Mouse (Mus musculus) thymus, postnatal 10 days (tissue): ENCODE data around the gene Aprt.
A peak's percentile ranks its signal among the peaks of the same experiment; 100 is the strongest.

Experiments used
- DNase-seq, 2 experiments: peaks; one replicate each; pipeline ENCODE4 v3.0.0; 2021; ENCODE audit warnings: low spot score in 2 of 2

Aprt gene

DNA sequence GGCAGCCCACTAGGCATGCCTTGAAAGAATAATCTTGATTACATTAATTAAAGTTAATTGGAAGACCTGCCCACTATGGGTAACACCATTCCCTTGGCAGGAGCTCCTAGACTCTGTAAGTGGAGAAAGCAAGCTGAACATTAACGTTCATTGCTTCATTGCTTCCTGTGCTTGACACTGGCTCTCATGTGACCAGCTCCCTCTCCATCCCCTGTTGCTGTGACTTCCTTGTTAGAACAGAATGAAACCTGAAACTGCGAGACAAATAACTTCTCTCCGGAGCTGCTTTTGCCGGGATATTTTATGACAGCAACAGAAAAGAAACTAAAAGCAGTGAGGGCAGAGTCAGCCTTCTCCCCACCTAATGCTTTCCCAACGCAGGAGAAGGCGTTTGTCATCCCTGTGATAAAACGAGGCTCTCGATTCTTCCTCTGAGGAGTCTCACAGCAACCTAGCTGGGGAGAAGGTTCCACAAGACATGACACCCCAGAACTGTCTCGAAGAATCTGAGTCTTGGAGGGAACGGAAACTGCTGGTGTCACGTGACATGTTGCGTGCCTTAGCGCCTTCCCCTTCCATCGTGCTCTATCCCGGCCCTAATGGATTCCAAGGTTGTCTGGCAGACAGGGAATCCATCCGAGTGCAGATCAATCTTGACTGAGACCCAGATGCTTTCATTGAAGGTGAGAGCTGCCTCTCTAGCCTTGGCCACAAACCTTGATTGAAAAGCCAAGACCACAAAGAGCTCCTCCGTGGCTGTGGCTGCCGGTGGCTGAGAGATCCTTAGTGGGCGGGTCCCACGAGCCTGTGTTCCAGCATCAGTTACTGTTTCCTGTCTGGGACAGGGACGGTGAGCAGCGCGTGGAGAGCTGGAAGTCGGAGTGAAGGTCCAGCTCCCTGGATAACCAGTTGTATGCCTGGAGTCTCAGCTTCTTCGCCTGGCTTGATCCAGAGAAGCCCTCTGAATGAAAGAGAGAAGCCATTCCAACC lies 12.1 kb downstream of the Aprt start:
- no peak for DNase-seq

DNA sequence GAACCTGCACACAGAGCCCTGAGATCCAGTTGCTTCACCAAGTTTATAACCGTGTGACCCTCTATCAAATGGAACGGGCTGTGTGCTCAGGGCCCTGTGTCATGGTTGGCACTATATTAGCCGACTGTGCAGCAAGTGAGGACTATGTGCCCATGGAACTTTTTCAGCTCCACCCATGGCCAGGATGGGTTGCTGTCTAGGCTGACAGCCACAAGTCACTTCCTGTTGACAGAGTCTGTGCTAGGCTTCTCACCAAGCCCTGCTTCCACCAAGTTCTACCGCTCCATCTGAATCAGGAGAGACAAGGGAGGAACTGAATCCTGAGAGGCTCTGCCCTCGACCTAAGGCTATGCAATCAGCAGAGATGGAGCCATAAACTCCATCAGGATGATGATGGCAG lies 15.5 kb downstream of the Aprt start:
- DNase-seq = peak in 1 of 2 experiments; percentile 37

DNA sequence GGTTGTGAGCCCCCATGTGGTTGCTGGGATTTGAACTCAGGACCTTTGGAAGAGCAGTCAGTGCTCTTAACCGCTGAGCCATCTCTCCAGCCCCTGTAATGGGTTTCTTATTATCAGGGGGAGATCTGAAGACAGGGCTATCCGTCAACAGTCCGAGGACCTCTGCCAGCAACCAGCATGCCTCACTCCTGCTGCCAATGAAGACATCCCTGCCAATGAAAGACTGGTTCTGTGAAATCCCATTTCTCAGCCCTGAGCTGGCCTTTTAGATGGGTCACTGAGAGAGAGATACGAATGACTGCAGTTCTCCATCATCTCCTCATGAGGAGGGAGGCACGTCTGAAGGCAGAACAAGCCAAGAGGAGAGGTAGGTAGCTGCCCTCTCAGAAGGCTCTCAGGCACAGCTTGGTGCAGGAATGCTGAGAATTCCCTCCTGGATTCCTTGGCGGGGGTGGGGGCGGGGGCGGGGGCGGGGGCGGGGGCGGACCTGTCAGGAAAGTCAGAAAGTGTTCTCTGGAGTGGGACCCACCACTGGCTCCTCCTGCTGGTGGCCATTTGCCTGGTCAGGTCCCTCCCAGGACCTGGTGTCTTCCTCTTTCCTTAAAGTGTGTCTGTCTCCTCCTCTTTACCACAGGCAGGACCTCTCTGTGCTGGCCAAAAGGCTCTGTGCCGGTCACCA lies 17.9 kb downstream of the Aprt start:
- no peak for DNase-seq

DNA sequence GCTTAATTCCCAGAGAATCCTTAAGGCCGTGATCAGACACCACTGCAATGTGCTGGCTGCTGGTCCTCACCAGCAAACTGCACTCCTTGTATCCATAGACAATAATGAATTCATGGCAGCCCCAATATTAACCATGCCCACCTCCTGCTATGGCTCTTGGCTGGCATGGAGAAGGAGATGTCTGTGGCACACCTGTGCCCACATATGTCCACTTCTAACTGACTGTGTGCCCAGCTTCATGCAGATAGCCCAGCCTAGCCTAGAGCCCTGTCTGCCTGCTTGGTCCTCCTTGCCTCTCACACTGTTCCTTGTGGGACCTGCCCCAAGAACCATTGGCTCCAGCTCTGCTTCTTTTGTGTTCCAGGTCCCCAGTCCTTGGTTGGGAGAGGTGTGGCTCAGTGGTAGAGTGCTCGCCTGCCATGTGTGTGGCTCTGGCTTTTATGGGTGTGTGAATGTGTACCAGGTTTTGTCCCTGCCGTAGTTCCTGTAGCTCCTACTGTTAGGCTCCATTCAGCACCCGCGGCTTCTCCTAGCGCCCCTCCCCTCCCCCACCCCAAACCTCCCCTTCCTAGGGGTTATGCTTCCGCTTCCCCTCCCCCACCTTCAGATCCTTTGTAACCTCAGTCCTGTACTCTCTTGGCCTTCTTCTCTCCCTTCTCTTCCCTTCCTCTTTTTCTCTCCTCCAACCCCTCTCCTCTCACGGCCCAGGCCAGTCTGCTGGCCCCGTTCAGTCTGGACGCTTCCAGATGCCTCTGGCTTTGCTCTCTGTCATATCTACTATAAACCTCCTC lies 19.3 kb downstream of the Aprt start:
- DNase-seq = peak in 1 of 2 experiments; percentile 50

DNA sequence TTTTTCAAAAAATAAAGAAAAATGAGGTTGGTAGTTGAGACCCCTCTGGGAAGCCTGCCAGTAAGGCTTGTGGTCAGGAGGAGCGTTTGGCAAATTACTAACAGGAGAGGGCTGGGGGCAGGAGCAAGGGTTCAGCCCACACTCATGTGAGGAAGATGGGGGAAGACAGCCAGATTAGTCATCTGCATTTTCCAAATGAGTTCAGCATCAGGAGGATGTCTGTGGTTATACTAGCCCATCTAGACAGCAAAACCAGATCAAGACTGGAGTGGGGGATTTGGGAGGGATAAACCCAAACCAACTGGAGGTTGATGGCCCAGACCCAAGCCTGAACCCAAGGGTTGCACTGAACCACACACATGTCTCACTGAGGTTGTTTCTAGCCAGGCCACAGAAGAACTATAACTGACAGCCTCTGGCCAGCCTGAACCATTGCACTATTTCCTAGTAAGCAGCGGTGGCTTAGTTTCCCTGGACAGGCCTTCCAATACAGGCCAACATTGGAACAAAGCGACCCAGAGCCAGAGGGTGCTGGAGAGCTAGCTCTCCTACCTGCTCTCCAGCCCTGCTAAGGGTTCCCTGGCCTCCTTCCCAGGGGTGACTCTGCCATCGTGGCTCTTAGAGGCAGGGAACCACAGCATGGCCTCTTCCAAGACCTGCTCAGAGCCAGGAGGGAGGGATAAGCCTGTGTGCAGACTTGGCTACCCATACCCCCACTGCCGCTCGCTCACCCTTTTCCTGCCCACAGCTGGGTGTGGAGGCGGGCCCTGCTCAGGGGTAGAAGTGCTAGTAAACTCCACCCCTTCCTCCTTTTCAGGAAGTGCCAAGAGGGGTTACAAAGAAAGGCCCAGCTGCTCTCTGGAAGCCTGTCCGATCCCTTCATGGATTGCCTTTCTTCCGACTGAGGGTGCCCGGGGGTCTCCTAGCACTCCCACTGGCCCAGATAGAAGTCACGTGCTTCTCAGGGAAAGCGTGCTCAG lies 20.4 kb downstream of the Aprt start:
- peak; percentile 85 to 89 for DNase-seq

DNA sequence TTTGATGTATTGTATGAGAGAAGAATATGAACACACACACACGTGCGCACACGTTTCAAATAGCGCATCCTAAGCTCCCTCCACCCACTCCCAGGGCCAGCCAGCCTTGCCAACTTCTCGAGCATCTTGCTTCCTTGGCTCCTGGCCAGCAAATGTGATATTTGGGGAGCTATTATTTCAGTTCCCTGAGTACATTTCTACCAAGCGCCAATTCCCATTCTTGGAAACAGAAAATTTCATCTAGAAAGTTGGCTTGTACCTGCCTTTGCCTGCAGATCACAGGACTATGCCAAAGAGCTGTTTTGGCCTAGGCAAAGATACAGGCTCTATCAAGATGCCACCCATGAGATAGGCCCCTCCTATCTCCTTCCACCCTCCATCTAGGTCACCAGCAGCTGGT lies 21.9 kb downstream of the Aprt start:
- no peak for DNase-seq

DNA sequence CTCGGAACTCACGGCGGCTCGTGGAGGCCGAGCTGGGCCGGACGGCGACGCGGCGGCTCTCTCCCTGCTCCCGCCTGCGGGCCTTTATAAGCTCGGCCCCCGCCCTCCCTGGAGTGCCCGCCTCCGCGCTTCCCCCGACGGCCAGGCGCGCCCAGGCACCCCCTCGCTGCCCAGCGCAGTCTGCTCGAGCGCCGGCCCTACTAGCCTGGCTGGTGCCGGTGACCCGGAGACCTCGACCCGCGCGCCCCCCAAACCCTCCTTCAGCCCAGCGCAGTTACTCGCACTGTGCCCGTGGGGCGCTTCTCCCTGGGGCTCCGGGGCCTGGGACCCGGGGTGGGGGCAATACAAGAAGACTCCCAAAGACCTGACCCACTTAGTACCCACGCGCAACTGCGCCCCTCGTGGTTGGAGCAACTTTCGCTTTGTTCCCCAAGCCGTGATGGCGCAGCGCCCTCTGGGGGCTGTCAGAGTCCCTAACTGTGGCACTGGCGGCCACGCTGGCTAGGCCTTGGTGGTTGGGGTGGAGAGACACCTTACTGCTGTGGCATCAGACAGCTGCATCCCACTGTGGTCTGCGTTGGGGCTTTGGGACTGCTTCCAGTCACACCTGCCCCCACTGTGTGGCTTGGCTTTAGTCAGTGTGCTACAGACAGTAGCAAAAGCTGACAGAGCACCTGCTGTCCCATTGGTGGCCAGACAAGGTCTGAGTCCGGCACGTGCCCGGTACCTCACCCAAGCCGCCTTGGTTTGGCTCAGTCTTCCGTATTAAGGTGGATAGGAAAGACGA lies 25.3 kb downstream of the Aprt start, which contains the start of gene Piezo1:
Gene Piezo1 (minus strand): TSS at position 65 of the 787 bp plus-strand sequence.
- peak; percentile 90 to 98 for DNase-seq

DNA sequence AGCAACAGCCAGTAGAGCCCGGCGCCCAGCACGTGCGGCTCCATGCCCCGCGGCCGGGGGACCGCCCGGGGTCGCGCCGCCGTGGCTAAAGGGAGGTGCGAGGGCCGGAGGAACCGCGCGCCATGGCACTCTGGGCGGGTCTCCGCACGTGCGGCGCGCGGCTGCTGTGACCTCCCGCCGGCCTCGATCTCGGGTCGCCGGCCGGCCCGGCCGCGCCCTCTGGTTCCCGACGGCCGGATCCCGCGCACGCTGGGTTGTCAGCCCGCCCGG lies 25.8 kb downstream of the Aprt start:
- no peak for DNase-seq

DNA sequence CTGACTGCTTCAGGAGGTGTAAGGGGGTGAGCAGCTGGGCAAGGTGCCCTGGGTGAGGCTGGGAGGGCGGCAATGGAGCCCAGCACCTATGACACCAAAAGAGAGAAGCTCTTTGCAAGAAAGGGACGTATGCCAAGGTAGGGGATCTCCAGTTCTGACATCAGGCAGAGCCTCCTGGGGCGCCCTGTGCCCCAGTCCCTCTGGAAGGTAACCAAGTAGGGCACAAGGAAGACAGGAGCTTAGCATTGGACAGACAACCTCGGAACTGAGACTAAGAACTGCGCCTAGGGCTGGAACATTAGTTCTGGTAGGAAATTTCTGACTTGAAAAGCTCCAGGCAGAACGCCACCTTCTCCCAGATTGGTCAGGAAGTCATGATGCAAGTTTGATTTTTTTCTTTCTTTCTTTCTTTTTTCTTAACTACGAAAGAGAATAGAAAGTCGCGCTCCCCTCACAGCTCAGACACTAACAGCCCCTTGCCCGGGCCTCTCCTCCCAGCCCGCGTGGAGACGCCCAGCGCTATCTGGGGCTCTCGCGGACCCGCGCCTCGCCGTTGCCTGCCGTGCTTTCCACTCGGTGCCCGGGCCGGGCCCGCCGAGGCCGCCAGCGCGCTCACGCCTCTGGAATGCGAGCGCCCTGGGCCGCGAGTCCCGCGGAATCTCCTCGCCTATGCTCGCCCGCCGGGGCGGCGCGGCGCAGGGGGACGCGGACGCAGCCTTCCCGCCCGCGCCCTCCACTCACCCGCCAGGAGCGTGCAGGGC lies 26.3 kb downstream of the Aprt start:
- peak in 1 of 2 experiments; percentile 46 for DNase-seq

DNA sequence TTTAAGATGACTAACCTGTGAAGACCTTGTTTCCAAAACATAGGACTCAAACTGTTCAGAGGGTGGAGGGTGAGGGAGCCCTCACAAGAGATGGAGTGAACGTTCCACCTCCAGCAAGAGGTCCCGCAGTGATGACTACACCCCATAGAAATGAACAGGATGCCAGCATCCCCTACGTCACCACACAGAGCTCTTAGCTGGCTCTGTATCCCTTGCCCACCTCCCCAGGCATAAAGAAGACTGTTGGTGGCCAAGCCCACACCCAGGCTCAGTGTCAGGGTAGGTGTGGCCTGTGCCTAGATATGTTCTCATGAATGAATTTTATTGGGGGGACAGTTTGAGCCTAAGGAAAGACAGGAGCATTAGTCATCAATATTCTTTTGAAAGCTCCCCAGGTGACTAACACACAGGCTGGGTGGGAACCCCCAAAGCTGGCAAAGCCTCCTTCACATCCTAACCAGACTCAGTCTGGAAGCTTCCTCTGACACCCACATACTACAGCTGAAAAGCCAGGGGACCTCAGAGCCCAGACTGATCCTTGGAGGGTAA lies 27.7 kb downstream of the Aprt start:
- DNase-seq = no peak

DNA sequence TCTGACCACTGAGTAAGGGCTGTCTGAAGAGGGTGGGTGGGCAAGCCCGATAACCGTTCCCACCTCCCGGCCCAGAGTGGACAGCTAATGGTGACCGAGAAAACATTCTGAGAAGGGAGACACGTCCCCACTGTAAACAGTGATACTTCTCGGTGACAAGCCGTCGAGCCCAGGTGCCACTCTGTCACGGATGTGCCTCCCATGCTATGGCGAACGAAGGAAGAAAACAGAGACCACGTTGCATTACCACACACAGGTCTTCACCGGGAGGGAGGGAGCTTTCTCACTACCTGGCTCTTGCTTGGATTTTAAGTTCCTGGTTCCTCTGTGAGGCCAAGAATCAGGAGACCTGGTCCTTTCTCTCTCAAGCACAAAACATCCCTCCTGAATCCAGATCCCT lies 28.4 kb downstream of the Aprt start:
- DNase-seq = peak; percentile 26 to 36

DNA sequence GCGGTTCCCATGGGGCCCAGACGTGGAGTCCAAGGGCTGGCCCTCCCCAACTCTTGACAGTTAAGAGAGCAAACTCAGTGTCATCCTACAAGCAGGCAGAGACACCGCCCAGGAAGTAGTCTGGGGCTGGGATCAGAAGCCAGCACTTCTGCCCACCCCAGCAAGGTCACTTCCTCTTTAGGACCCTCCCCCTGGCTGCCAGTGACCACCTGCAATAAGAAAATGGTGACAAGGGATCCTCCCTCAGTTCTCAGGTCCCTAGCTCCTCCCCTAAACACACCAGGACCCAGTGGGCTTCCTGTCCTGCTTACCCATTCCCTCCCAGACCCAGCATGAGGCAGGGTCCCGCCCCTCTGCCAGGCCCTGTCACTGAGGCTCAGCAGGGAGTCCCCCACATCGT lies 28.9 kb downstream of the Aprt start:
- DNase-seq = peak; percentile 31 to 33

DNA sequence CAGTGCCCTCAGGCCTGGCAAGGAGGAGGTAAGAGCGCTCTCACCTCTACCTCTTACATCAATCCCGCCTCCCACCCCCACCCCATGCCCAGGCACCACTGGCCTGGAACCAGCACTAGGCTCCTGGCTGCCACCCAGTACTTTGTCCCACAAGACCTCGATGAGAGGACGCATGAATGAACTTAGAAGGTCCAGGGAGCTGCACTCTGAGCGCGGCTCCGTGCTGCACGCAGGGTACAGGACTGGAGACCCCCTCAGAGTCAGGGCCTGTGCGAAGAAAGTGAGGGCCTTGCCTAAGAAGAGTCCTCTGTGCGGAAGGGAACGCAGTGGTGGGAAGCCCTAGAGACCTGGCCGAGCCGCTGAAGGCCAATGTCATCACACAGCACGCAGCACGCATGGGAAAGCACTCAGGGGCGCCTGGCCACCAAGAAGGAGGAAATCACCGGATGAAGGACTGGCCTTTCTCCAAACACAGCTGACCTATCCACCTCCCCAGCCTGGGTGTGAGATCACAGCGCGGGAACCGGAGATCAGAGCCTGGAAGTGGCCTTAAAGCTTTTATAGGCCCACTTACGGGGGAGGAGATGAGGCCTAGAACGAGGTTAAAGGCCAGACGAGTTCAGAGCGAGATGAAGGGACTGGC lies 29.8 kb downstream of the Aprt start:
- DNase-seq = no peak

DNA sequence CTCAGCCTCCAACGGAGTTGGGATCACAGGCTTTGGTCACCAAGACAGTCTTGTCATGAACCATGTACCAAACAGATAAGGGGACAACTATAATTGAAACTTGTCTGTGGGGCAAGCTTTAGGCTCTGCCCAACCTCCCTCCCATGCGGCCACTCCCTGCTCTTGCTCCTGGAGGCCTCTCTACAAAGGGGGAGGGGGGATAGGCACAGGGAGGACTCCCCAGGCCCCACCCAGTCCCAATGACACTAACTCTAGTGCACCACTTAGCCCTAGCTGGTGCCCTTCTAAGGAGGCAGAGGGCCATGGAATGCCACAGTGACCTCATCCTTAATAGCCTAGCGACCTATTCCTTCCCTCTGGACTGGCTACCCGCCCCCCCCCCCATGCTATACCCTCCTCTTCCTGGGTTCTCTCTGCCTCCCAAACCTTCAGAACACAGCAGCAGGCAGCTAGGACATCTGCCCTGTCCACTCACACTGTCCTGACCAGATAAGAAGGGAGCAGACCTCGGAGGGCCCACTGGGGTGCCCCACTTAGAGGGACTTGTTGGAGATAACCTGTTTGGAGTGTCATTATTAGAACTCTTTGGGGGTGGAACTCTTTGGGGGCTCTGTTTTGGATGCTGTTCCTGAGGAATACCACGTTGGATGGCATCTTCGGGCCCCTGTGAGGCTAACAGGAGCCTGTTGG lies 30.5 kb downstream of the Aprt start:
- DNase-seq = no peak

DNA sequence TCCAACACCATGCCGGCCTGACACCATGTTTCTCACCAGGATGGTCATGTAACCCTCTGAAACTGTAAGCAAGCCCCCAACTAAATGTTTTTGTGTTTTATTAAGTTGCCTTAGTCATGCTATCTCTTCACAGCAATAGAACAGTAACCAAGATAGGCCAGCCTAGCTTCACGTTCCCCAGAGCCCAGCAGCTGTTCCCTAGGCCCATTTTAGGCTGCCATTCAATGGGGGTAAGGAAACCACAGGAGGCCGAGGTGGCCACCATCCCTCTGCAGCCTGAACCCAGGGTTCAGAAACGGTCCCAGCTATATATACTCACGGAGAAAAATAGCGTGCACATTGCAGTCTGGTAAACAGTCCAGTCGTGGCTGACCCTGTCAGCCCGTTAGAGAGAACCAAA lies 32.6 kb downstream of the Aprt start:
- DNase-seq = no peak

DNA sequence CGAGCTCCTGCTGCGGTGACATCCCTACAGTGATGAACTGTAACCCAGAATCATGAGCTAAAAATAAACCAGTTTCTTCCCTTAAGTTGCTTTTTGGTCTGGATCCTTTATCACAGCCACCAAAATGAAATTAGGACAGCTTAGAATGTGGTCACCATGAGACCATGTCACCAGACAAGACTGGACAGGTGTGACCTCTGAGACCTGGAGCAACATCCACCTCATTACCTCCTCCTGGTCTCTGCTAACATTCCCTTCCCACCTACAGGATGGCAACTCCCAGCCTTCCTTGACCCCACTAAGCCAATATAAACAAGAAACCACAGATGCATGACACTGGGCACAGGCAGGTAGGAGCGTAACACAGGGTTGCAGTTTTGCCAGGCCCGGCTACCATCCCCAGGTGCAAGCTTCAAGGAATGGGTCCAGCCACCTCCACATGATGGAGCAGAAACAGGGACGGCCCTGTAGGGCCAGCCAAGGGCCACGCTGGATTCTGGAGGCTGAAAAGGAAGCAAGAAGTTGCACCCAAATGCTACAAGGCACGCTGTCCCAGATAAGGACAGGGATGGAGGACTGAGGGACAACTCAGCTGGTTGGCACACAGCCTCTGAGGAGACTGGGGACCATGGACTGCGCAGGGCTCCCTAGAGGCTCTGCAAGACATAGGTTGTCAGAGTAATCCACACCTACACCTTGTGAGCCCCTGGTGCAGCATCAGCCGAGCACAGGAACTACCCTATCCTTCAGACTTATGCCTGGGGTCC lies 38.2 kb downstream of the Aprt start:
- DNase-seq = no peak

DNA sequence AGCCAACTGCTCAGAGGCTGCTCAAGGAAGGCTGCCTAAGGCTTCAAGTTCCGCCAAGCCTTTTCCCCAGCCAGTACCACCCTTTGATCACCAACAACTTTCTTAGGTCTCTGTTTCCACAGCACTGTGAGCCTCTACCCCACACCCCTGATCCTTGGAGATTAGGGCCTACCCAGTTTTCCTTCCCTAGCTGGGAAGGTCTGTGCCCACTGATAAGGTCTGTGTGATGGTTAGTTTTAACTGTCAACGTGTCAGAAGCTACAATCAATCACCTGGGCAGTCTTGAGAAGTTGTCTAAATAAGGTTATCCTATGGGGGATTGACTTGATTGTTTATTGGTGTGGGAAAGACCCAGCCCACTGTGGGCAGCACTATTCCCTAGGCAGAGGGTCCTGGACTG lies 38.9 kb downstream of the Aprt start:
- no peak for DNase-seq
